Mouse (Mus musculus) lung, adult 2 months (tissue): ENCODE results near the gene Ahnak2. TPM values are rescaled to one million over a fixed set of nuclear protein-coding genes. Genes with fewer than 3 reads are reported as not detected.
"Not testable (repeated sequence)": the region's sequence is repeated elsewhere in the genome, so short reads cannot be mapped to it uniquely, and the experiment has no call there.

Experiments used
- DNase-seq: peaks from one replicate; pipeline ENCODE4 v3.0.0; 2022
- H3K4me1 ChIP-seq: fragments of 200-500 bp; 2 replicates; pipeline ENCODE4 v1.6.1; 2011; ENCODE audit warnings: low read length; ENCODE audit not compliant: control insufficient read depth, insufficient read depth
- H3K4me3 ChIP-seq: fragments of 200-500 bp; replicated peaks from 2 replicates; pipeline ENCODE3; 2011; ENCODE audit warnings: low read depth, mild to moderate bottlenecking, control low read depth, low read length; ENCODE audit errors: extremely low read depth
- CTCF ChIP-seq: fragments of 200-500 bp; IDR thresholded peaks from 2 replicates; pipeline ENCODE4 v1.5.1; 2011; ENCODE audit warnings: mild to moderate bottlenecking, low read length, control low read depth; ENCODE audit not compliant: insufficient read depth
- POLR2A ChIP-seq: fragments of 200-500 bp; IDR thresholded peaks from 2 replicates; pipeline ENCODE4 v1.6.1; 2011; ENCODE audit warnings: low read depth, mild to moderate bottlenecking, control low read depth, low read length, borderline replicate concordance; ENCODE audit errors: extremely low read depth
- WGBS: fragments of 180-500 bp; shearing (Covaris S2); methylation state at CpG from one replicate; pipeline ENCODE4 v1.1.7; 2018; 5-methylcytosine and 5-hydroxymethylcytosine counted together
- polyA plus RNA-seq: library from polyadenylated mRNA; depleted of rRNA; stranded (reverse); fragments of >200 nt; gene quantifications from 2 replicates; pipeline ENCODE4 v1.2.3, GENCODE M21; 2012

Ahnak2 gene
- polyA plus RNA-seq, 1 experiment, result 13.3 TPM

- TF ChIP-seq CTCF, result no peak
- TF ChIP-seq POLR2A, result no peak
- no peak overlapping the region for H3K4me3 ChIP-seq
- WGBS, result 63% methylated on average over 1 of the region's 1 CpGs
- H3K4me1 ChIP-seq, result peaks cover 20% of the 10 kb centered on the region
- no peak for DNase-seq
These were observed 18.8 kb upstream of the Ahnak2 start for GRCm38 (mm10) chr12:112821216-112821615.

GRCm38 (mm10) chr12:112820401-112820999 lies 18.0 kb upstream of the Ahnak2 start:
- no peak overlapping the region for H3K4me3 ChIP-seq
- TF ChIP-seq POLR2A, result no peak
- no peak for TF ChIP-seq CTCF
- no peak for DNase-seq
- peaks cover 20% of the 10 kb centered on the region for H3K4me1 ChIP-seq
- WGBS, result 81% methylated on average over 12 of the region's 12 CpGs

DNA sequence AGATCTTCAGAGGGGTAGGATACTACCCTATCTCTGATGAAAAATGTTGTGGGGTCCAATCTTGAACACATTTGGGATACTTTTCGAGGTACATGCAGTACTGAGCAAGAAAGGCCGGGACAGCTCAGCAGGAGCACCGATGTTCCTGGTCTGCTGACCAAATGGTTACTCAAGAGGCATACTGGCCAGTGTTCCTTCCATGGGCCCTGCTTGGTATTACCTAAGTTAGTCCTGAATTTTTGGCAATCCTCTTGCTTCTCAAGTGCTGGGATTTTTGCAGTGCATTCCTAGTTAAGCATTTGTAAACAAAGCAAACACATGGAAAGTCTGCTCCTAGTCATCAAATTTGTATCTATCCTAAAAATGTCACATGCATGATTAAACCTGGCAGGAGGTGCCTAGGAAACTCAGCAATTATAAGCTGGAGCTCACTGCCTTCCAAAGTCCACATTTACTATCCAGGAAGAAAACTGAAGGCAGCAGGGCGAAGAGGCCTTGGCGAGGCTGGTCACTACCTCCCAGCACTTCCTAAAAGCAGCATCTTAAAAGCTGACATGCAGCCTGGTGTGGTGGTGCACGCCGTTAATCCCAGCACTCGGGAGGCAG lies 16.7 kb upstream of the Ahnak2 start:
- no peak for DNase-seq
- 73% methylated on average over 8 of the region's 8 CpGs for WGBS
- TF ChIP-seq POLR2A (no peak), CTCF (no peak)
- H3K4me1 ChIP-seq, result peaks cover 20% of the 10 kb centered on the region
- H3K4me3 ChIP-seq, result no peak overlapping the region

GRCm38 (mm10) chr12:112816866-112817265 lies 14.4 kb upstream of the Ahnak2 start:
- H3K4me1 ChIP-seq, H3K4me3 ChIP-seq, DNase-seq: not testable (repeated sequence)
- 75% methylated on average over 7 of the region's 7 CpGs for WGBS

- no peak overlapping the region for H3K4me3 ChIP-seq
- H3K4me1 ChIP-seq, result peaks cover 3% of the 10 kb centered on the region
- 50% methylated on average over 4 of the region's 4 CpGs for WGBS
- DNase-seq, result peak; percentile 53
- peak; percentile 85 for TF ChIP-seq CTCF
- TF ChIP-seq POLR2A, result no peak
These were observed 13.8 kb upstream of the Ahnak2 start for GRCm38 (mm10) chr12:112816294-112816693.

- Histone ChIP-seq H3K4me3 (no peak overlapping the region), H3K4me1 (peaks cover 3% of the 10 kb centered on the region)
- TF ChIP-seq CTCF (no peak), POLR2A (no peak)
- 88% methylated on average over 14 of the region's 14 CpGs for whole genome bisulfite sequencing
- DNase-seq, result no peak
These were observed 12.4 kb upstream of the Ahnak2 start for GRCm38 (mm10) chr12:112814682-112815470.

DNA sequence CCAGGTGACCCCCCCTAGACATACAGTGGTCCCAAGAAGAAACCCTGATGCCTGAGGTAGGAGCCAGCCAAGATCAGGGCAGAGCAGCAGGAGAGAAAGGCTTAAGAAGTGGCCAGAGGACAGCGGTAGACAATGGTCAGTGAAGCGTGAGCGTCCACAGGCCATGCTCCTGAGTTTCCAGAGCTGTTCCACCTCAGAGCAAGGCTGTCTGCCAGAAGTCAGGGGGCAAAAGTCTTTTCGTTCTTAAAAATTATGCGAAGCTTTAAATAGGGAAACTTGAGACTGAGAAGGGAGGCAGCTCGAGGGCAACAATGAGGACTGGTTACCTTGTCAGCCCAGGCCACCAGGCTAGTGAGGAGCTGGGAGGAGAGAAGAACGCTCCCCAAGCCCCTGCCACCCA lies 10.9 kb upstream of the Ahnak2 start:
- Histone ChIP-seq H3K4me1 (peaks cover 2% of the 10 kb centered on the region; the same call in 1 of the 2 replicates), H3K4me3 (no peak overlapping the region)
- no peak for DNase-seq
- TF ChIP-seq POLR2A (no peak), CTCF (no peak)
- WGBS, result 96% methylated on average over 7 of the region's 7 CpGs

- H3K4me3 ChIP-seq, result no peak overlapping the region
- no peak for TF ChIP-seq POLR2A
- TF ChIP-seq CTCF, result no peak
- 59% methylated on average over 19 of the region's 19 CpGs for WGBS
These were observed 7.8 kb upstream of the Ahnak2 start for GRCm38 (mm10) chr12:112810092-112810885.

DNA sequence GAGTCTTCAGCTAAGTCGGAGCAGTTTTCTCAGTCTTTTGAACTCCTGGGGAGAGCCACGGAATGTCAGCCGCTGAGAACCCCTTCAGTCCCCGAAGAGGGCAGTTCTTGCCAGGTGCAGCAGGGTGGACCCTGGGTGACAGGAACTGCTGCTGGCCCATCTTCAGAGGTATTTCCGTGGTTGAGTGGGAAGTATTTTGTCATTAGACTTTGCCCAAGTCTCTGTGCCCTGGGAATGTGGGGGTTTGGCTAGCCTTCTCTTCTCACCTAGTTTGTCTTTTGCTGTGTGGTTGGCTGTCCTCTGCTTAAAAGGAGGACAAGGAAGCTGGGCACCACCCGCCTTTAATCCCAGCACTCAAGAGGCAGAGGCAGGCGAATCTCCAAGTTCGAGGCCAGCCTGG lies 7.2 kb upstream of the Ahnak2 start:
- DNase-seq, result no peak
- 15% methylated on average over 8 of the region's 8 CpGs for WGBS
- Histone ChIP-seq H3K4me1 (peaks cover 3% of the 10 kb centered on the region; the same call in 1 of the 2 replicates), H3K4me3 (peak overlapping the region; percentile 77)
- TF ChIP-seq CTCF (no peak), POLR2A (no peak)

More at GRCm38 (mm10) chr12:112810092-112810885, 7.8 kb upstream of the Ahnak2 start:
- no peak for DNase-seq
- peaks cover 3% of the 10 kb centered on the region; the same call in 1 of the 2 replicates for H3K4me1 ChIP-seq
